Mouse (Mus musculus): ENCODE measurements at regions not wholly inside any gene's neighbourhood (a gene's known extent, or its start where the extent isn't known, plus 50 kb on each side); places are given as distances from the start of the nearest gene placed in this dataset.
A peak's percentile ranks its signal among the peaks of the same experiment; 100 is the strongest.
"Not testable (repeated sequence)": the region's sequence is repeated elsewhere in the genome, so short reads cannot be mapped to it uniquely, and the experiment has no call there.

- no peak overlapping the region for H3K4me2 ChIP-seq (ENCODE audit: insufficient read depth, low read depth, poor library complexity, severe bottlenecking)
- DNase-seq (ENCODE audit: extremely low read depth), result peak; percentile 46
- peaks cover 5 to 21% of the 10 kb centered on the region in 2 experiments for H3K4me1 ChIP-seq (ENCODE audit: control insufficient read depth in 1 of 2, insufficient read depth in 2 of 2)
- H3K27me3 ChIP-seq (replicated peaks), result no peaks in the 10 kb centered on the region
- TF ChIP-seq MXI1 (IDR thresholded peaks at IDR 0.05; ENCODE audit: low read depth, low read length) (no peak), IRF4 (IDR thresholded peaks at IDR 0.05; ENCODE audit: low read depth, low read length) (no peak), SMC3 (IDR thresholded peaks at IDR 0.05; ENCODE audit: low read depth, low read length) (no peak), USF1 (IDR thresholded peaks at IDR 0.05; ENCODE audit: low read depth, low read length) (peak; percentile 48)
- dilution Hi-C loops (cut with MboI; ENCODE audit: extremely low pct_ligation_motif_present, extremely low pct_unique_long_range_greater_than_20kb, low sequenced_read_pairs) (no loop called here), in situ Hi-C loops (cut with MboI; ENCODE audit: low pct_ligation_motif_present, low pct_unique_long_range_greater_than_20kb, low sequenced_read_pairs) (no loop called here)
- no peak overlapping the region for H3K27ac ChIP-seq (ENCODE audit: insufficient read depth, low read depth)
- no peaks in the 10 kb centered on the region for H3K79me2 ChIP-seq (replicated peaks; ENCODE audit: control insufficient read depth, extremely low read depth, insufficient read depth, poor library complexity, severe bottlenecking)
- no peak overlapping the region for H3K9ac ChIP-seq (ENCODE audit: insufficient read depth, low read depth)
- no peak overlapping the region for H3K4me3 ChIP-seq (replicated peaks in 1 of 3; ENCODE audit: low read depth in 2 of 3, low read length in 2 of 3, poor library complexity in 1 of 3)
- no peaks in the 10 kb centered on the region for H3K36me3 ChIP-seq (replicated peaks in 1 of 2; ENCODE audit: control insufficient read depth in 1 of 2, insufficient read depth in 1 of 2, low read length in 1 of 2)
- H3K9me3 ChIP-seq (replicated peaks; ENCODE audit: low read length), result no peaks in the 10 kb centered on the region
These were observed 346.6 kb upstream of the Zfp703 start for GRCm38 (mm10) chr8:26630544-26630943.

GRCm38 (mm10) chr8:26635701-26636100 is 341.4 kb upstream of the Zfp703 start:
- Histone ChIP-seq H3K4me2 (ENCODE audit: insufficient read depth, low read depth, poor library complexity, severe bottlenecking) (no peak overlapping the region), H3K4me3 (replicated peaks in 1 of 3; ENCODE audit: low read depth in 2 of 3, low read length in 2 of 3, poor library complexity in 1 of 3) (no peak overlapping the region), H3K27me3 (replicated peaks) (no peaks in the 10 kb centered on the region), H3K4me1 (ENCODE audit: control insufficient read depth in 1 of 2, insufficient read depth in 2 of 2) (peaks cover 5 to 13% of the 10 kb centered on the region in 2 experiments), H3K27ac (ENCODE audit: insufficient read depth, low read depth) (no peak overlapping the region), H3K36me3 (replicated peaks in 1 of 2; ENCODE audit: control insufficient read depth in 1 of 2, insufficient read depth in 1 of 2, low read length in 1 of 2) (no peaks in the 10 kb centered on the region), H3K9me3 (replicated peaks; ENCODE audit: low read length) (no peaks in the 10 kb centered on the region), H3K9ac (ENCODE audit: insufficient read depth, low read depth) (no peak overlapping the region), H3K79me2 (replicated peaks; ENCODE audit: control insufficient read depth, extremely low read depth, insufficient read depth, poor library complexity, severe bottlenecking) (no peaks in the 10 kb centered on the region)
- in situ Hi-C loops (cut with MboI; ENCODE audit: low pct_ligation_motif_present, low pct_unique_long_range_greater_than_20kb, low sequenced_read_pairs), result no loop called here
- dilution Hi-C loops (cut with MboI; ENCODE audit: extremely low pct_ligation_motif_present, extremely low pct_unique_long_range_greater_than_20kb, low sequenced_read_pairs), result no loop called here
- no peak for TF ChIP-seq UBTF (IDR thresholded peaks at IDR 0.05; ENCODE audit: low read depth, low read length)
- TF ChIP-seq ZMIZ1 (IDR thresholded peaks at IDR 0.05; ENCODE audit: low read depth, low read length), result no peak
- no peak for TF ChIP-seq PAX5 (IDR thresholded peaks at IDR 0.05; ENCODE audit: low read length)
- TF ChIP-seq ZNF384 (IDR thresholded peaks at IDR 0.05; ENCODE audit: low read depth, low read length), result no peak
- TF ChIP-seq NELFE (IDR thresholded peaks at IDR 0.05; ENCODE audit: low read depth, low read length), result no peak
- TF ChIP-seq HCFC1 (IDR thresholded peaks at IDR 0.05; ENCODE audit: low read depth, low read length), result no peak
- TF ChIP-seq IRF4 (IDR thresholded peaks at IDR 0.05; ENCODE audit: low read depth, low read length), result no peak
- TF ChIP-seq RCOR1 (conservative IDR thresholded peaks at IDR 0.05; ENCODE audit: low read depth, low read length), result no peak
- no peak for TF ChIP-seq EP300 (IDR thresholded peaks at IDR 0.05; ENCODE audit: low read length)
- TF ChIP-seq SMC3 (IDR thresholded peaks at IDR 0.05; ENCODE audit: low read depth, low read length), result no peak
- no peak for TF ChIP-seq KAT2A (IDR thresholded peaks at IDR 0.05; ENCODE audit: insufficient replicate concordance, low read length)
- no peak for TF ChIP-seq USF2 (conservative IDR thresholded peaks at IDR 0.05; ENCODE audit: low read depth, low read length)
- no peak for TF ChIP-seq NRF1 (IDR thresholded peaks at IDR 0.05; ENCODE audit: low read depth, low read length)
- no peak for TF ChIP-seq ZKSCAN1 (IDR thresholded peaks at IDR 0.05; ENCODE audit: borderline replicate concordance, low read depth, low read length)
- no peak for DNase-seq (ENCODE audit: extremely low read depth)

GRCm38 (mm10) chr8:26645375-26645774 is 331.8 kb upstream of the Zfp703 start:
- H3K79me2 ChIP-seq (replicated peaks; ENCODE audit: control insufficient read depth, extremely low read depth, insufficient read depth, poor library complexity, severe bottlenecking); H3K27ac ChIP-seq (ENCODE audit: insufficient read depth, low read depth); H3K4me1 ChIP-seq (ENCODE audit: control insufficient read depth in 1 of 2, insufficient read depth in 2 of 2); dilution Hi-C loops (cut with MboI; ENCODE audit: extremely low pct_ligation_motif_present, extremely low pct_unique_long_range_greater_than_20kb, low sequenced_read_pairs); H3K9ac ChIP-seq (ENCODE audit: insufficient read depth, low read depth); H3K4me3 ChIP-seq (replicated peaks in 1 of 3; ENCODE audit: low read depth in 2 of 3, low read length in 2 of 3, poor library complexity in 1 of 3); in situ Hi-C loops (cut with MboI; ENCODE audit: low pct_ligation_motif_present, low pct_unique_long_range_greater_than_20kb, low sequenced_read_pairs); H3K9me3 ChIP-seq (replicated peaks; ENCODE audit: low read length); H3K27me3 ChIP-seq (replicated peaks); H3K36me3 ChIP-seq (replicated peaks in 1 of 2; ENCODE audit: control insufficient read depth in 1 of 2, insufficient read depth in 1 of 2, low read length in 1 of 2); DNase-seq (ENCODE audit: extremely low read depth); H3K4me2 ChIP-seq (ENCODE audit: insufficient read depth, low read depth, poor library complexity, severe bottlenecking): not testable (repeated sequence)
